Mouse (Mus musculus) heart, embryonic 12.5 days (tissue): ENCODE results near the gene Ikzf1. TPM values are rescaled to one million over a fixed set of nuclear protein-coding genes. Genes with fewer than 3 reads are reported as not detected.

Experiments used
- ATAC-seq: fragments of 200-750 bp; cut with Nextera tagmentation; 2 replicates; pipeline ENCODE4 v1.8.0; 2017; ENCODE audit warnings: moderate TSS enrichment, moderate library complexity; ENCODE audit not compliant: insufficient number of reproducible peaks, low FRiP score
- H3K27ac ChIP-seq: fragments of 300-500 bp; sonication (generic); 2 replicates; pipeline ENCODE4 v1.5.1; 2016; ENCODE audit warnings: mild to moderate bottlenecking, moderate library complexity; ENCODE audit not compliant: poor library complexity, severe bottlenecking
- H3K27me3 ChIP-seq: fragments of 300-500 bp; sonication (generic); replicated peaks from 2 replicates; pipeline ENCODE4 v1.6.1; 2016; ENCODE audit warnings: mild to moderate bottlenecking, moderate library complexity
- H3K36me3 ChIP-seq: fragments of 300-500 bp; sonication (generic); 2 replicates; pipeline ENCODE4 v1.6.1; 2016; ENCODE audit warnings: mild to moderate bottlenecking, moderate library complexity
- H3K4me1 ChIP-seq: fragments of 300-500 bp; sonication (generic); replicated peaks from 2 replicates; pipeline ENCODE4 v1.6.1; 2016; ENCODE audit warnings: mild to moderate bottlenecking
- H3K4me2 ChIP-seq: fragments of 300-500 bp; sonication (generic); 2 replicates; pipeline ENCODE4 v1.6.1; 2016; ENCODE audit warnings: mild to moderate bottlenecking, moderate library complexity
- H3K4me3 ChIP-seq: fragments of 300-500 bp; sonication (generic); 2 replicates; pipeline ENCODE4 v1.5.1; 2016; ENCODE audit warnings: mild to moderate bottlenecking
- H3K9ac ChIP-seq: fragments of 300-500 bp; sonication (generic); 2 replicates; pipeline ENCODE4 v1.6.1; 2016; ENCODE audit warnings: mild to moderate bottlenecking, moderate library complexity
- H3K9me3 ChIP-seq: fragments of 300-500 bp; sonication (generic); replicated peaks from 2 replicates; pipeline ENCODE4 v1.6.1; 2016; ENCODE audit warnings: mild to moderate bottlenecking, moderate library complexity
- WGBS: fragments of 180-500 bp; shearing (Covaris S2); methylation state at CpG from one replicate; pipeline ENCODE4 v1.1.7; 2016; 5-methylcytosine and 5-hydroxymethylcytosine counted together
- polyA plus RNA-seq: library from polyadenylated mRNA; unstranded; fragments of >200 nt; fragmentation: Nextera tagmentation; extraction: Ambion mirVana; gene quantifications from 2 replicates; pipeline ENCODE4 v1.2.1, GENCODE M21; 2016

Gene Ikzf1
- polyA plus RNA-seq, result 2.2 and 3.3 TPM in 2 replicates

- Histone ChIP-seq H3K27me3 (peaks cover 60% of the 10 kb centered on the region), H3K9me3 (no peaks in the 10 kb centered on the region), H3K4me3 (peak within 1 kb of the TSS; percentile 81), H3K4me2 (peak within 1 kb of the TSS; percentile 95), H3K27ac (no peak within 1 kb of the TSS), H3K36me3 (no peaks in the 10 kb centered on the region), H3K9ac (peak within 1 kb of the TSS; percentile 70), H3K4me1 (0 out of 2 replicates have a peak, but pooled peaks cover 6% of the 10 kb centered on the region)
- ATAC-seq, result peak; percentile 64
- WGBS, result 7% methylated on average over 92 of the region's 100 CpGs
Measured at GRCm38 (mm10) chr11:11684930-11685852, at the start of gene Ikzf1. Ikzf1 (plus strand) TSS chr11:11685003.

GRCm38 (mm10) chr11:11644303-11644702 lies 40.5 kb upstream of the Ikzf1 start:
- Histone ChIP-seq H3K9me3 (no peaks in the 10 kb centered on the region), H3K4me1 (no peaks in the 10 kb centered on the region), H3K36me3 (no peaks in the 10 kb centered on the region), H3K4me3 (no peak overlapping the region), H3K27me3 (no peaks in the 10 kb centered on the region), H3K9ac (no peak overlapping the region), H3K27ac (no peak overlapping the region), H3K4me2 (no peak overlapping the region)
- no peak for ATAC-seq

- Histone ChIP-seq H3K27ac (no peak overlapping the region), H3K9ac (no peak overlapping the region), H3K9me3 (no peaks in the 10 kb centered on the region), H3K27me3 (no peaks in the 10 kb centered on the region), H3K4me3 (no peak overlapping the region), H3K36me3 (no peaks in the 10 kb centered on the region), H3K4me1 (no peaks in the 10 kb centered on the region), H3K4me2 (no peak overlapping the region)
- ATAC-seq, result no peak
- 69% methylated on average over 3 of the region's 3 CpGs for WGBS
Measured at GRCm38 (mm10) chr11:11656388-11656787, 28.4 kb upstream of the Ikzf1 start.

GRCm38 (mm10) chr11:11656995-11657530 lies 27.7 kb upstream of the Ikzf1 start:
- Histone ChIP-seq H3K9ac (no peak overlapping the region), H3K9me3 (no peaks in the 10 kb centered on the region), H3K27ac (no peak overlapping the region), H3K27me3 (no peaks in the 10 kb centered on the region), H3K4me3 (no peak overlapping the region), H3K4me1 (no peaks in the 10 kb centered on the region), H3K36me3 (no peaks in the 10 kb centered on the region), H3K4me2 (no peak overlapping the region)
- WGBS, result 58% methylated on average over 5 of the region's 5 CpGs
- ATAC-seq, result no peak; the same call in 1 of the 2 replicates

- Histone ChIP-seq H3K4me1 (no peaks in the 10 kb centered on the region), H3K27me3 (no peaks in the 10 kb centered on the region), H3K9ac (no peak overlapping the region), H3K27ac (no peak overlapping the region), H3K36me3 (no peaks in the 10 kb centered on the region), H3K4me2 (no peak overlapping the region), H3K9me3 (no peaks in the 10 kb centered on the region), H3K4me3 (no peak overlapping the region)
- ATAC-seq, result no peak
- WGBS, result 86% methylated on average over 4 of the region's 4 CpGs
Measured at GRCm38 (mm10) chr11:11657634-11658033, 27.2 kb upstream of the Ikzf1 start.

- ATAC-seq, result no peak
- Histone ChIP-seq H3K27ac (no peak overlapping the region), H3K36me3 (no peaks in the 10 kb centered on the region), H3K4me2 (no peak overlapping the region), H3K27me3 (no peaks in the 10 kb centered on the region), H3K4me3 (no peak overlapping the region), H3K9ac (no peak overlapping the region), H3K4me1 (no peaks in the 10 kb centered on the region), H3K9me3 (no peaks in the 10 kb centered on the region)
- WGBS, result 69% methylated on average over 4 of the region's 4 CpGs
Measured at GRCm38 (mm10) chr11:11658834-11659233, 26.0 kb upstream of the Ikzf1 start.

GRCm38 (mm10) chr11:11660651-11661050 lies 24.2 kb upstream of the Ikzf1 start:
- Histone ChIP-seq H3K4me1 (no peaks in the 10 kb centered on the region), H3K27ac (no peak overlapping the region), H3K4me2 (no peak overlapping the region), H3K36me3 (no peaks in the 10 kb centered on the region), H3K9ac (no peak overlapping the region), H3K27me3 (no peaks in the 10 kb centered on the region), H3K9me3 (no peaks in the 10 kb centered on the region), H3K4me3 (no peak overlapping the region)
- WGBS, result 80% methylated on average over 4 of the region's 4 CpGs
- ATAC-seq, result no peak

GRCm38 (mm10) chr11:11667254-11667921 lies 17.4 kb upstream of the Ikzf1 start:
- H3K4me2 ChIP-seq, result no peak overlapping the region
- H3K9me3 ChIP-seq, result no peaks in the 10 kb centered on the region
- no peak overlapping the region for H3K4me3 ChIP-seq
- H3K4me1 ChIP-seq, result no peaks in the 10 kb centered on the region
- H3K27ac ChIP-seq, result no peak overlapping the region
- H3K36me3 ChIP-seq, result no peaks in the 10 kb centered on the region
- ATAC-seq, result no peak
- no peaks in the 10 kb centered on the region for H3K27me3 ChIP-seq
- 85% methylated on average over 4 of the region's 4 CpGs for WGBS
- H3K9ac ChIP-seq, result no peak overlapping the region

GRCm38 (mm10) chr11:11667922-11668290 lies 16.9 kb upstream of the Ikzf1 start:
- no peaks in the 10 kb centered on the region for H3K27me3 ChIP-seq
- ATAC-seq, result no peak
- H3K4me2 ChIP-seq, result no peak overlapping the region
- H3K36me3 ChIP-seq, result no peaks in the 10 kb centered on the region
- H3K27ac ChIP-seq, result no peak overlapping the region
- H3K9ac ChIP-seq, result no peak overlapping the region
- H3K4me1 ChIP-seq, result no peaks in the 10 kb centered on the region
- 85% methylated on average over 3 of the region's 3 CpGs for WGBS
- H3K4me3 ChIP-seq, result no peak overlapping the region
- no peaks in the 10 kb centered on the region for H3K9me3 ChIP-seq

- H3K9me3 ChIP-seq, result no peaks in the 10 kb centered on the region
- 64% methylated on average over 4 of the region's 4 CpGs for WGBS
- no peak overlapping the region for H3K9ac ChIP-seq
- H3K27me3 ChIP-seq, result 0 out of 2 replicates have a peak, but pooled peaks cover 4% of the 10 kb centered on the region
- no peak overlapping the region for H3K4me2 ChIP-seq
- no peak for ATAC-seq
- H3K36me3 ChIP-seq, result no peaks in the 10 kb centered on the region
- H3K4me1 ChIP-seq, result no peaks in the 10 kb centered on the region
- H3K27ac ChIP-seq, result no peak overlapping the region
- no peak overlapping the region for H3K4me3 ChIP-seq
Measured at GRCm38 (mm10) chr11:11672974-11673373, 11.8 kb upstream of the Ikzf1 start.

- 0 out of 2 replicates have a peak, but pooled peaks cover 4% of the 10 kb centered on the region for H3K27me3 ChIP-seq
- H3K27ac ChIP-seq, result no peak overlapping the region
- H3K9me3 ChIP-seq, result no peaks in the 10 kb centered on the region
- no peak overlapping the region for H3K4me2 ChIP-seq
- H3K4me1 ChIP-seq, result no peaks in the 10 kb centered on the region
- ATAC-seq, result no peak
- no peak overlapping the region for H3K4me3 ChIP-seq
- H3K9ac ChIP-seq, result no peak overlapping the region
- H3K36me3 ChIP-seq, result no peaks in the 10 kb centered on the region
Measured at GRCm38 (mm10) chr11:11675063-11675462, 9.7 kb upstream of the Ikzf1 start.
